Mouse (Mus musculus) CD4-positive helper T cell, adult 2 months (primary cell): ENCODE measurements around the gene Serpinc1.
"Not testable (repeated sequence)": the region's sequence is repeated elsewhere in the genome, so short reads cannot be mapped to it uniquely, and the experiment has no call there.

Source experiments
- DNase-seq: peaks from one replicate; pipeline ENCODE4 v3.0.0-alpha.2; 2012; ENCODE audit warnings: low read depth, missing footprints, low spot score

Gene Serpinc1

DNA sequence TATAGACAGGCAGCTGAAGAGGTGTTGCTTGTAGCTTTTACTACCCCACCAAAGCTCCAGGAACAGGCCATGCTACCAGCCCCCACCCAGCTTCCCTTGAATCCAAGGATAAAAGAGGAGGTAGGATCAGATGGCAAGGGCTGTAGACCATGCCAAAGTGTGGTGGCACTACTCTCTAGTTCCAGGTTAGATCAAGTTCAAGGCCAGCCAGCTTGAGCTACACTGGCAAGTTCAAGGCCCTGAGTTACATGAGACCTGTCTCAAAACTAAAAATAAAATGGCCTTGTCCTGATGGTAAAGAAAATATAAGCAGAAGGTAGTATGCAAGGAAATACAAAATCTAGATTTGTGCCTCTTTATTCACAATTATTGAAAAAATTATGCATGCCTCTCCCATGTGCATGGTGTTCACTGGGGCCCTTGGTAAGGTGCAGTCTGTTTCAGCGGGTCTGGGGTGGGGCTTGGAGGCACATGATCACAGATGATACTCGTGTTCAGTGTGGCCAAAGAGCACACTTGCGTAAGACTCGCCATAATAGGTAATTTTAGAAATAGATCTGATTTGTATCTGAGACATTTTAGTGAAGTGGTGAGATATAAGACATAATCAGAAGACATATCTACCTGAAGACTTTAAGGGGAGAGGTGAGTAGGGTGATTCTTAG is at the start of gene Serpinc1:
Serpinc1 (plus strand) TSS at position 515 of the 665 bp plus-strand sequence.
- no peak for DNase-seq

DNA sequence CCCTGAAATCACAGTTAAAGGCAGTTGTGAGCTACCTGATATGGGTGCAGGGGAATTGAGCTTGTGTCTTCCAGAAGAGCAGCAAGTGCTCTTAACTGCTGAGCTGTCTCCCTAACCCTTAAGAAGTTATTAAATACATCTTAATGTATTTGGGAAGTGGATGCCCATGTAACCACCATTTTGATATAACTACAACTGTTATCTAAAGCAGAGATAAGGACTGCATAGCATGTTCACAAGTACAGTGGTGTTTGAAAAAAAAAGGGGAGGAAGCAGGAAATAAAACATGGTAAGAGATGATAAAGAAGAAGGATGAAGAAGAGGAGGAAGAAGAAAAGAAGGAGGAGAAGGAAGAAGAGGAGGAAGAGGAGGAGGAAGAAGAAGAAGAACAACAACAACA is 47.1 kb upstream of the Serpinc1 start:
- DNase-seq: no peak

DNA sequence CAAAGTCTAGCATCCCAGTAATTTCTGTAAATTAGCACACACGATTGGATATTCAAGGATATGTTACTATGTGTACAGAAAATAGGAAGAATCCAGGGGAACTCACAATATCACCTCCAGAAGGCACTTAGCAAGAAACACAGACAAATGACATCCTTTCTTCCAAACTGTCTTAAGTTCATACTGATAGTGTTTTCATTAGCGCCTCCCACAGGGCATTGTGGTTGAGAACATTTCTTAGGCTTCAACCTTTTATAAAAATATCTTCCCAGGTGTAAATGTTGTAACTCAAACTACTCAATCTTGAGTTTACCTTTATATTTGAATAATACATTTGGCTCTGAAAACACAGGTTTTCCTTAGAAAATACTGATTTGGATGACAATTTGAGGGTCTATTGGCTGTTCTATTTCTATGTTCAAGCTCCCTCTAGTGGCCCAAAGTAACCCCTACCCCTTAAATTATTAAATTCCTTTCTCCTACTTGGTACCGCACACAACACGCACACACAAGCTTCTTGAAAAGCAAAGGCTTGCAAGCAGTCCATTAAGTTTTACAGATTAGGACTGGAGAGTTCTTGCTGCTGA is 44.4 kb upstream of the Serpinc1 start:
- peak; percentile 47 for DNase-seq

DNA sequence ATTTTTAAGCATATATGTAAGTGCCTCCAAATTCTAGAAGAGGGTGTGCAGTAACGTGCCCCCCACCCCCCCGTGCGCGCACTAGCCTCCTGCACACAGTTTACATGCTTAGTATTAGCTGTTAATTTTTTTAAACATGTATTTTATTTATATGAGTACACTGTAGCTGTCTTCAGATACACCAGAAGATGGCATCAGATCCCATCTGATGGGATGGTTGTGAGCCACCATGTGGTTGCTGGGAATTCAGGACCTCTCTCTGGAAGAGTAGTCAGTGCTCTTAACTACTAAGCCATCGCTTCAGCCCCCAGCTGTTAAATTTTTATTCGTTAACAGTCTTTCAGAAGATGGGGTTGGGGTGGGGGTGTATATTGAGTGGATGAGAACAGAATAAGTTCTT is 42.8 kb upstream of the Serpinc1 start:
- no peak for DNase-seq

DNA sequence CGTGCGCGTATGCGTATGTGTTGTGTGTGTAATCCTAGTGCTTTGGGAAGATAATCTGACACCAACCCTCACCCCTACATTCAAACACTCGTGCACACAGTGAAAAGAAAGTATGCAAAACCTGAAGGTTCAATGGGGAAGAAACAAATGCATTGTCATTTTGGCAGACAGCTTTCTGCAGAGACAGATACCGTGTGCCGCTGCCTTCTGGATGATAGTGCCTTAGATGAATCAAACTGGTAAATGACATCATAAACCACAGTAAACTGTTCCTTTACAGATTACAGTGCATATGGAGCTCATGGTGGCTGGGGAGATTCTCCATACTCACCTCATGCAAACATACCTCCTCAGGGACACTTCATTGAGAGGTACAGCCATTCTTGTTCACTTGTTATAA is 15.2 kb upstream of the Serpinc1 start:
- DNase-seq: no peak

DNA sequence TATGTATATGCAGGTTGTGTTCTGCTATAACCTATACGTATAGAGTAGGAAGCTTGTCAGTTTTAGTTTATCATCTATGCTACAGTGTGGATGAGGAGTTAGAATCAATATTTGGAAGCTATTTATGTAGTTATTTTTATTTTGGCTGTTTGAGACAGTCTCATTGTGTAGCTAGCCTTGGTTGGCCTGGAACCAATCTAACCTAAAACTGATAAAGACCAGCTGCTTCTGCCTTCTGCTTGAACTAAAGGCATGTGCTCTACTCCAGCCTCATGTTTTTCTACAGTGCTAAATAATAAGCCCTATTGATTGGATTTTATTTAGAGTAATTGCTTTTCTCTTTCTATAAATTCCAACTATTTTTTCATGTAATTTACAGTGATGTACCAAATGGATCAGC is 11.1 kb upstream of the Serpinc1 start:
- no peak for DNase-seq

DNA sequence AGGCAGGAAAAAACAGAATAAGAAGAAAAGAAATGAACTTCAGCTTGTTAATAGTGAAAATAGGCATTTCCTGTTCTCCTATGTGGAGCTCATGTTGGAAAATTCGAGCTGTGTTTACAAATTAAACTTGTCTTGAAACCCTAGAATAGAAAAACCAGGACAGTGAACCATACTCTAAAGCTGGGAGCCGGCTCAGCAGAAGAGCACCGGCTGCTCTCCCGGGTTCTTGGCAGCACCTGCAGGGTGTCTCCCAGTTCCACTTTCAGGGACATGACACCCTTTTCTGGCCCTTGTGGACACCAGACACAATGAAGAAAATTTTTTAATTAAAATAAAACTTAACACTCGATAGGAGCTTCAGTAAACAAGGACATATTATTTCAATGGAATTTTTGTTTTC is 9.7 kb upstream of the Serpinc1 start:
- DNase-seq: no peak

DNA sequence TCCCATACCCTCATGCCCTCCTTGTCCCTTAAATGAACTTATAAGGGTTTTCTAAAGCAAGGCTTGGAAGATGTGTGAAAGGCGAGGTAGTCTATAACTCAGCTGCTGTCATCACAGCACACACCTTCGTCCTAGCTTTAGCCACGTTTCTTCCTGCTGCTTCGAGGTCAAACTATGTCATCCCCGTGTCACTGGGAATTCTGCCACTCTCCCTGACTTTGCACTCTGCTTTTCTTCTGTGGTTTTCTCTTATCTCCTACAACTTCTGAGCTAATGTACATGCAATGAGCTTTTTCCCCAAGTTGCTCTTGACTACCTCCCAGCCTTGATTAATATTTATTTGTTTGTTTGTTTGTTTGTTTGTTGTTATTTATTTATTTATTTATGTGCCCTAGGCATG is 1.6 kb downstream of the Serpinc1 start:
- no peak for DNase-seq

DNA sequence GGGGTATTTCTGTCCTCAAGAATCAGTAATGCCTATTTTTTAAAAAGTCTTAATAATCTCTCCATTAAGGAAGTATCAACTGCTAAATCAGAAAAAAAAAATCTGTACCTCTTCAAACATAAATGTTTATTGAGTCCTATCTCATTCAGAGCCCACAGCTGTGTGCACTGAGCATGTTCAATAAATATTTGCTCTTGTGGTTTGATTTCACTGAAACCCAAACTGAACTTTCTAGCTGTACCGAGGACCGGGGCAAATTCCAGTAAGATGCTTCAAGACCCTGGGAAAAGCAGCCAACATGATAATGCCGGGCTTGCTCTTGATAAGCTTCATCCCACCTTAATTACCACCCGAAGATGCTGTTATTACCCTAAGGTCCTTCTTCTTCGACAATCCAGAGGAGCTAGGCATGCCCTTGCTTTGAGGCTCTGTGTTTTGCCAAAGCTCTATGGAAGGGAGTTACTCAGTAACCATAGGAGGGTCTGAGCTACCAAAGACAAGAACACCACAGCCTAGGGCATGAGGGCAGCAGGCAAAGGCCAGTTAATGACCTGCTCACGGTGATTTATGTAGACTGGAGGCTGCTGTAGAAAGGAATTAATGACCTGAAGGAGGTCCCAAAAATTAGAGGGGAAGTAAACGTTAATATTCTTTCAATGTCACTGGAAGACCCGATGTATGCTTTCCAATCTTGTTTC is 2.3 kb downstream of the Serpinc1 start:
- no peak for DNase-seq

DNA sequence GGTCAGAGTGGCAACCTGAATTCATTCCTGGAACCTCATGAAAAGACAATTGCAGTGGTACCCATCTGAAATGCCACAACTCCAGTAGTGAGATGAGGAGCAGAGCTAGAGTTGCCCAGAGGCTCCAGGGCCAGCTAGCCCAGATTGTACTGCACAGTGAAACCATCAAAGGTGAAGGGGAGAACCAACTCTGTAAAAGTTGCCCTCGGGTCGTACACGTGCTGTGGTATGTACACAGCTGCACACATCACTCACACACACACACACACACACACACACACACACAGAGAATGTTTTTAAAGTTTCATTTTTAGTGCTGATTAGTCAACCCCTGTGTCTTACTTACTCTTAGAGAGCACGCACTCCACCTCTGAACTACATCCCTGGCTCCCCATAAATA is 3.0 kb downstream of the Serpinc1 start:
- DNase-seq: no peak

DNA sequence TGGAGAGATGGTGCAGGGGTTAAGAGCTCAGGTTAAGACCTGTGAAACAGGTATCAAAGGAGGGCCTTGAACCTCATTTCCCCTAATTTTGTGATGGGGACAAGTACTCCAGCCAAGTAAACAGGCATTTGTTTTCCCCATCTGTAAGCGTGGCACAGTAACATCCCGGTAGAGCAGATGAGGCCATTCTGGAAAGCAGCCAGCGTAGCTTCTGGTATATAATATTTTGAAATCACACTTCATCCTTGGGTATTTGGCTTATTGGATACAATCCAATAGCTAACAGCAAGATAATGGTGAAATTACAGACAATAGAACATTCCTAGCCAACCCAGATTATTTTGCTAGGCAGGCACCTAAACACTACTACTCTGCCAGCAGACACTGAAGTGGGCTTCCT is 4.5 kb downstream of the Serpinc1 start:
- no peak for DNase-seq

DNA sequence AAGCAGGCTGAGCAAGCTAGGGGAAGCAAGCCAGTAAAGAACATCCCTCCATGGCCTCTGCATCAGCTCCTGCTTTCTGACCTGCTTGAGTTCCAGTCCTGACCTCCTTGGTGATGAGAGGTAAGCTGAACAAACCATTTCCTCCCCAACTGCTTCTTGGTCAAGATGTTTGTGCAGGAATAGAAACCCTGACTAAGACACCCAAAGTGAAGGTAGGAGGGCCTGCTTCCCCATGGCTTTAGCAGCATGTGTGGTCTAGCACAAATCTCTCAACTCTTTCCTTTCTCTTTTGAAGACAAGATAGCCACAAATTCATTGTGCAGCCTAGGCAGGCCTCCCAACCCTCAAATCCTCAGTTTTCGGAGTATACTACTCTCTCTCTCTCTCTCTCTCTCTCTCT is 6.3 kb downstream of the Serpinc1 start:
- DNase-seq: not testable (repeated sequence)

DNA sequence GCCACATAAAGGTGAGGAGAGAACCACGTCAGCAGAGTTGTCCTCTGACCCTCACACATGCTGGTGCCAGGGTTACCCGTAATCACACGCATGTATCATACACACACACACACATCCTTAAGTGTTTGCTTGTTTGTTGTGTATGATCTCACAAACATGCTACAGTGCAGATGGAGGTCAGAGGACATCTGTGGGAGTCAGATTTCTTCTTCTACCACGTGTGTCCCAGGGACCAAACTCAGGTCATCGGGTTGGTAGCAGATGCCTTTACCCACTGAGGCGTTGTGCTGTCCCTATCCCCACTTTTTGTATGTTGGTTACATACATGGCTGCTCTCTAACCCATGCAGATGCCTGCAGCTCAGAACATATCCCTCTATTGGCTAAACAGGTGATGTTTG is 7.1 kb downstream of the Serpinc1 start:
- no peak for DNase-seq

DNA sequence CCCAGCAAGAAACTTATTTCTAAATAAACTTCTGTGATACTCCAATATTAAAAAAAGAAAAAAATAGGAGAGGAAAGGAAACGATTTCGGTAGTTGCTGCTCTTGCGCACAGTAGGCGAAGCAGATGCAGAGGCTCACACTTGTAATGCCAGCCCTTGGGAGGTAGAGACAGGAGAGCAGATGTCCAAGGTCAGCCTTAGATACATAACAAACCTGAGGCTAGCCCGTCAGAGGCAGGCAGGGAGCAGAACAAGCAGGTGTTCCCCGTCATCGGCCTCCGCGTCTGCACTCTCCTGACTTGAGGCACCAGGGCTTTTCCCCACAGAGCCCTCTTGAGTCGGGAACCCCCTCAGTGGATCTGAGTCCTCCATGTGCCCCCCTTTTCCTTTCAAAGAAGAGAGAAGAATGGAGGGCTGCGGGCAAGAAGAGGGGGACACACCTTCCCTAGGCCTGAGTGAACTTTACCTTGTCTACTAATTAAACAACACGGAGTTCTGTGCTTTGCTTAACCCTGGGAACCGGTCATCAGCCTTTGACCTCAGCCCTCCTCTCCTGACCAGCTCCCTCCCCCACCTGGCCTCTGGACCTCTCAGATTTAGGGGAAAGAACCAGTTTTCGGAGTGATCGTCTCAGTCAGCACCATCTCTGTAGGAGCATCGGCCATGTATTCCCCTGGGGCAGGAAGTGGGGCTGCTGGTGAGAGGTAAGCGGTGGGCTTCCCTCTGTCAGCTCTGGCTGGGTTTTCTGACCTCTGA is 8.7 kb downstream of the Serpinc1 start:
- no peak for DNase-seq

DNA sequence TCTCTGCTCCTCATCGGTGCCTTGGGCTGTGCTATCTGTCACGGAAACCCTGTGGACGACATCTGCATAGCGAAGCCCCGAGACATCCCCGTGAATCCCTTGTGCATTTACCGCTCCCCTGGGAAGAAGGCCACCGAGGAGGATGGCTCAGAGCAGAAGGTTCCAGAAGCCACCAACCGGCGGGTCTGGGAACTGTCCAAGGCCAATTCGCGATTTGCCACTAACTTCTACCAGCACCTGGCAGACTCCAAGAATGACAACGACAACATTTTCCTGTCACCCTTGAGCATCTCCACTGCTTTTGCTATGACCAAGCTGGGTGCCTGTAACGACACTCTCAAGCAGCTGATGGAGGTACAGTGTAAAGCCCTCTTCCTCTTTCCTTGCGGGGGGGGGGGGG is 11.0 kb downstream of the Serpinc1 start:
- DNase-seq: no peak

DNA sequence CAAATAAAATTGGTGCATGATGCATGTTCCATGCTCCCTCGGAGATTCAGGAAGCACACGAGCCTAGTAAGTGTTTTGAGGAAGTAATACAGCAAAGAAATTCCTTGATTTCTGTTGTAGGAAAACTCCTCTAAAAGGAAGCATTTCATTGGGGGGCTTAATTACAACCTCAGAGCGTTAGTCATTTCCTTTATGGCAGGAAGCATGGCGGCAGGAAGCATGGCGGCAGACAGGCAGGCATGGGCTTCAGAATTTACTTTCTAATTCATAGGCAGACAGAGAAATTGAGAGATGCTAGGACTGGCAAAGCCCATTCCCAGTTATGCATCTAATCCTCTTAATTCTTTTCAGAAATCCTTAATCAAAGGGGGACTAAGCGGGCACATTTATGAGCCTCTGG is 15.5 kb downstream of the Serpinc1 start:
- no peak for DNase-seq

DNA sequence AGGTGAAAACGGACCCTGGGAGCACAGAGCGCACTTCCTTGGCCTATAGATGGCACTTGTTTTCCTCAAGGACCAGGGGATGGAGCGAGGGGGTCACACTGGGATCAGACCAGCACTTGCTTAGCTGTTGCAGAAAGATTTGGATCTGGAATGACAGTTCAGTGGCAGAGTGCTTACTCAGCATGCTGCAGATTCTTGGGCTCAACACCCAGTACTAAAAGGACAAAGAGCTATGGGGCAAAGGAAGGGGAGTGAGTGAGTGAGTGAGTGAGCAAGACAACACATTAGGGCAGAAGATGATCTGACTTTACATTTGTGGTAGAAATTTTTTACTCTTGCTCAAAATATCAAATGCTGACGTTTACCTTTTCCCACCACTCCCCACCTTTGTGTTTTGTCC is 26.6 kb downstream of the Serpinc1 start:
- no peak for DNase-seq

DNA sequence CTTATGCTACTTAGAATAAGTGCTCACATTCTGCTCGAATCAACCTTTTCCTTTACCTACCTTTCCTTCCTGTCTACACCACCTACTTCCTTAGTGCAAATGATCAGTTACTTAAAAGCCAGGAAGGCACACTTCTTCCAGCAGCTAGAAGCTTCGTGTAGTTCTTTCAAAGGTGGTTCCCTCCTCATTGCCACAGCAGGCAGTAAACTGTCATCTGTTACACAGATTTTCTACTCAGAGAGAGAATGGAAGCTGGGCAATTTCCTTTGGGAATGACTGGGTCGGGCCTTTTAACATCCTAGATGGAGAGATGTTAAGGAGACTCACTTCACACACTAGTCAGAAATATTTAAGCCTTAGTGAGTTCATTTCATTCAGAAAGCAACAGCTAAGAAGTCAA is 27.1 kb downstream of the Serpinc1 start:
- DNase-seq: no peak

DNA sequence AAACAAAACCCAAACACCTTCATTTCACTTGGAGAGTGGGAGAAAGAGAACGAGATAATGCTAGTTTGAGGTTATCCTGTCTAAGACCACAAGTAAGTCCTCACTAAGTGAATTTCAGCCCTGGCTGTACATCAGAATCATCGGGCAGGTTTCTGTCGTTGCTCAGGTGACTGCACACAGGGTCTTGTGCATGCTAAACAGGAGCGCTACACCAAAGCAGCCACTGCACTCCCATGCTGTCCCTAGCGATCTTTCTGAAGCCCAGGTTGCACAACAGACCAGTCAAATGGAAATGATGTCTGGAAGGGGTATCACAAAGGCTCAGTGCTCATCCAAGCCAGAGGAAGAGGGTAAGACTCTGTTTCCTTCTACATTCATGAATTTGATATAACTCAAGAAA is 28.1 kb downstream of the Serpinc1 start:
- DNase-seq: no peak

DNA sequence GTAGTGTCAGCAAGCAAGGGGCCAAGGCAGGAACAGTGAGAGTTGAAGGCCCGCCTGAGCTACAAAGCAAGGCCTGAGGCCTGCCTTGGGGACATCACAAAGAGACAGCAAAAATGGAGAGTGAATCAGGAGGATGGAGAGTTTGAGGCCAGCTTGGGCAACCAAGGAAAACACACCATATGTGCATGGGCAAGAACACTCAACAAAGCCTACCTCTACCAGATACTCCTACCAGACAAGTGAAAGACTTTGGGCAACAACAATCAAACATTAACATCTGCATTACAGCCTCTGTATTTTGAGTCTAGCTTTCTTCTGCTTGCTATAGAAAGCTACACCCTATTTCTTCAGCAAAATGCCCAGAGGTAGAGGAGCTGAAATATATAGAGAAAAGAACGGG is 29.7 kb downstream of the Serpinc1 start:
- DNase-seq: no peak

DNA sequence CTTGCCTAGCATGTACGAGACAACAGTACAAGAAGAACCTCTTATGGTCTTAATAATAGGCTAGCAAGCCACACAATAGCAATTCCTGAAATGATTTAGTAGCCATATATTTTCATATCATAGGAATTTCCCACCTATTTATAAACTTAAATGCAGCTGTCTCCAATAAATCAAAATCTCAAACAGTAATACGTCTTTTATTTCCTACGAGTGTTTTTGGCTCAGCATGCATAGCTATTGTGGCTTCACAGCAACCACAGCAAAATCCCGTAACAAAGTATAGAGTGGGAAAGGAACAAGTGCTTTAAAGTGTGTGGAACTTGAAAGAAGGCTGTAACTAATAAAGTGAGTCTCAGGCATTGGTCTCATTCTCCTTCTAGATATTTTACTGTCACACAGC is 32.1 kb downstream of the Serpinc1 start:
- DNase-seq: no peak

DNA sequence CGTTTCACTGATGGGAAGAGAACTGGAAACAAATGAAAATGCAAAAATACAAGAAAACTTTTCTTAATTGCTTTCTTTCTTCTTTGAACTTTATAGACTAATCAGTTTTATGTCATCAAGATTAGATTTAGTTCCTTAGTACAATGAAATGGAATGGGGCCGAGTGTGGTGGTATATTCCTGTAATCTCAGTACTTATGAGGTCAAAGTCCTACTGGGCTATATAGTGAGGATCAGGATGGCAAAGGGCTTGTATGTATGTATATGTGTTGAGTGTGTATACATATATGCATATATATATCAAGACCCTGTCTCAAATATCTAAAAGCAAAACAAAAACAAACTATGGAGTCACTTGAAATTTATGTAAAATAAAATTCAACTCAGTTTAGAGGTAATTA is 38.0 kb downstream of the Serpinc1 start:
- DNase-seq: no peak

DNA sequence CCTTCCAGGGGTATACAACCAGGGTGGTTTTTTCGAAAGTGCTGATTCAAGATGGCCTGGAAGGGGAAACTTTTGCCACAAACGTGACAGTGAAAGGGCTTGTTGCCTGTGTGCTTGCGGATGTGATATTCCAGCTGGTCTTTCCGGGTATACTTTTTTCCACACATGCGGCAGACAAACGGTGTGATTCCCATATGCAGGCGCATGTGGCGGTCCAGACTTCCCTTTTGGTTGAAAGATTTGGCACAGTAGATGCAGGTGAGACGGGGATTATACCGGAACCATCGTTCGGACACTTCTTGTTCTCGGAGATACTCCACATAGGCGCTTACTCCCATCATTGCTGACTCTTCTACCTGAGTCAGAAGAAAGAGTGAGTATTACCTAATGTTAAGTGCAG is 41.7 kb downstream of the Serpinc1 start:
- no peak for DNase-seq
